Mouse (Mus musculus): ENCODE measurements at regions not wholly inside any gene's neighbourhood (a gene's known extent, or its start where the extent isn't known, plus 50 kb on each side); places are given as distances from the start of the nearest gene placed in this dataset.

- no peak for DNase-seq
Observed at GRCm38 (mm10) chr10:123997260-123997659, 733.5 kb downstream of the Fam19a2 start.

- DNase-seq, result no peak
Observed at GRCm38 (mm10) chr10:123998959-123999358, 735.2 kb downstream of the Fam19a2 start.

GRCm38 (mm10) chr10:124045031-124045430 is 781.2 kb downstream of the Fam19a2 start:
- no peak for DNase-seq

GRCm38 (mm10) chr10:124045791-124046190 is 782.0 kb downstream of the Fam19a2 start:
- no peak for DNase-seq

- no peak for DNase-seq
Observed at GRCm38 (mm10) chr10:124082756-124083155, 819.0 kb downstream of the Fam19a2 start.

- no peak for DNase-seq
Observed at GRCm38 (mm10) chr10:124090547-124090946, 826.8 kb downstream of the Fam19a2 start.

GRCm38 (mm10) chr10:124091364-124091763 is 827.6 kb downstream of the Fam19a2 start:
- no peak for DNase-seq

- DNase-seq, result no peak
Observed at GRCm38 (mm10) chr10:124119585-124119984, 855.8 kb downstream of the Fam19a2 start.

- no peak for DNase-seq
Observed at GRCm38 (mm10) chr10:124138456-124138855, 874.7 kb downstream of the Fam19a2 start.

- DNase-seq, result no peak
Observed at GRCm38 (mm10) chr10:124142336-124142735, 878.5 kb downstream of the Fam19a2 start.

GRCm38 (mm10) chr10:124146751-124147469 is 883.1 kb downstream of the Fam19a2 start:
- DNase-seq, result no peak

- no peak for DNase-seq
Observed at GRCm38 (mm10) chr10:124163441-124163840, 899.6 kb downstream of the Fam19a2 start.

- no peak for DNase-seq
Observed at GRCm38 (mm10) chr10:124175598-124175997, 911.8 kb downstream of the Fam19a2 start.

GRCm38 (mm10) chr10:124208317-124208716 is 944.5 kb downstream of the Fam19a2 start:
- no peak for DNase-seq

GRCm38 (mm10) chr10:124219461-124219860 is 955.7 kb downstream of the Fam19a2 start:
- no peak for DNase-seq

- no peak for DNase-seq
Observed at GRCm38 (mm10) chr10:124222068-124222467, 958.3 kb downstream of the Fam19a2 start.

- no peak for DNase-seq
Observed at GRCm38 (mm10) chr10:124227061-124227460, 963.3 kb downstream of the Fam19a2 start.

GRCm38 (mm10) chr10:124249358-124249757 is 985.6 kb downstream of the Fam19a2 start:
- no peak for DNase-seq

GRCm38 (mm10) chr10:124250004-124250403 is 986.2 kb downstream of the Fam19a2 start:
- no peak for DNase-seq

GRCm38 (mm10) chr10:124288301-124288995 is 1024.7 kb downstream of the Fam19a2 start:
- no peak for DNase-seq

GRCm38 (mm10) chr10:124297198-124297677 is 1033.4 kb downstream of the Fam19a2 start:
- no peak for DNase-seq

GRCm38 (mm10) chr10:124304683-124305082 is 1040.9 kb downstream of the Fam19a2 start:
- DNase-seq, result no peak

- no peak for DNase-seq
Observed at GRCm38 (mm10) chr10:124305644-124306043, 1041.8 kb downstream of the Fam19a2 start.

- no peak for DNase-seq
Observed at GRCm38 (mm10) chr10:124318761-124319160, 1055.0 kb downstream of the Fam19a2 start.
